Mouse (Mus musculus): Measurements from ENCODE around the gene Hs2st1. TPM values are rescaled to one million over a fixed set of nuclear protein-coding genes. Genes with fewer than 3 reads are reported as not detected.
A peak's percentile ranks its signal among the peaks of the same experiment; 100 is the strongest.

The Hs2st1 gene
- total and polyA plus RNA-seq, 2 experiments from 2014 or later: 11.1 to 38.8 TPM

DNA sequence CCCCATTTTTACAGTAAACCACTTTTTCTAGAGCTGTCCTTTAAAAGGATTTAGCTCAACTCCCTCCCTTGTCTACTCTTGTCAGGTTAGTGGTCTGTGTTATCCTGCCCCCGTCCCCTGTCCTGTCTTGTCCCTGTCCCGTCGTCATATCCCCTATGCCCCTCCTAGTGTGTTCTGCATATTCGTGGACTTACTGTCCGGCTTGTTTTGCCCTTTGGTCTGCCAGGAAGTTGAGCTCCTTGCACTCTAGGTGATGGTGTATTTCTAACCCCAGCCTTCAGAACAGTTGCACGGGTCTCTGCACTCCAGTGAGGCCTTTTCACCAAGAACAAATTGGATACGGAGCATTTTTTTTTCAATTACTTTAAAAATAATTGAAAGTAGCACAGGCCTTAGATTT is 10.3 kb upstream of the Hs2st1 start:
- Histone ChIP-seq H3K36me3 (ENCODE audit: insufficient read depth, low read length) (peaks cover 8% of the 10 kb centered on the region; the same call in 1 of the 2 replicates), H3K4me3 (ENCODE audit: low read length) (no peak overlapping the region), H3K27me3 (ENCODE audit: insufficient read depth, low read length) (no peaks in the 10 kb centered on the region), H3K9ac (replicated peaks; ENCODE audit: low read length) (no peak overlapping the region), H3K4me2 (ENCODE audit: low read depth, low read length) (no peak overlapping the region), H3K9me3 (ENCODE audit: low read length) (no peaks in the 10 kb centered on the region), H3K27ac (no peak overlapping the region), H3K4me1 (ENCODE audit: insufficient read depth, low read length) (no peaks in the 10 kb centered on the region)
- DNase-seq (ENCODE audit: low spot score) (no peak), ATAC-seq (no peak)
- no peak for TF ChIP-seq CTCF (IDR thresholded peaks at IDR 0.05; ENCODE audit: low read depth)
- 89% methylated on average over 7 of the region's 7 CpGs for WGBS

DNA sequence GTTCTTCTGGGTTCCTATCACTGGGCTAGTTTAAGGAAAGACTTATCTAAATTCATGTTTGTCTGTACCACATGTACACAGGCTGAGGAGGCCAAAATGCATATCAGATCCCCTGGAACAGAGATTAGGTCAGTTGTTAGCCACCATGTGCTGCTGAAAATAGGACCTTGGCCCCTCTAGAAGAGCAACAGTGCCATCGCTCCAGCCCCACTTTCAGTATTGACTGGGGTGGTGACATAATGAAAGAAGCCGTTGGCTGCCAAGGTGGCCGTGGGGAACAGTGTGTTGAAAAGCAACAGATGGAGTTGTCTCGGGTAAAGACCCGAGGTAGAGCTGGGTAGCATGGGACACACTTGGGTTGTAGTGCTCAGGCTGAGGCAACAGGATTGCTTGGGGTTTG is 9.8 kb upstream of the Hs2st1 start:
- no peak for TF ChIP-seq CTCF (IDR thresholded peaks at IDR 0.05; ENCODE audit: low read depth)
- Histone ChIP-seq H3K4me2 (ENCODE audit: low read depth, low read length) (no peak overlapping the region), H3K27me3 (ENCODE audit: insufficient read depth, low read length) (no peaks in the 10 kb centered on the region), H3K27ac (no peak overlapping the region), H3K9me3 (ENCODE audit: low read length) (no peaks in the 10 kb centered on the region), H3K4me3 (ENCODE audit: low read length) (no peak overlapping the region), H3K36me3 (ENCODE audit: insufficient read depth, low read length) (peaks cover 8% of the 10 kb centered on the region; the same call in 1 of the 2 replicates), H3K4me1 (ENCODE audit: insufficient read depth, low read length) (no peaks in the 10 kb centered on the region), H3K9ac (replicated peaks; ENCODE audit: low read length) (no peak overlapping the region)
- ATAC-seq: no peak
- no peak for DNase-seq (ENCODE audit: low spot score)
- WGBS: 63% methylated on average over 5 of the region's 5 CpGs

DNA sequence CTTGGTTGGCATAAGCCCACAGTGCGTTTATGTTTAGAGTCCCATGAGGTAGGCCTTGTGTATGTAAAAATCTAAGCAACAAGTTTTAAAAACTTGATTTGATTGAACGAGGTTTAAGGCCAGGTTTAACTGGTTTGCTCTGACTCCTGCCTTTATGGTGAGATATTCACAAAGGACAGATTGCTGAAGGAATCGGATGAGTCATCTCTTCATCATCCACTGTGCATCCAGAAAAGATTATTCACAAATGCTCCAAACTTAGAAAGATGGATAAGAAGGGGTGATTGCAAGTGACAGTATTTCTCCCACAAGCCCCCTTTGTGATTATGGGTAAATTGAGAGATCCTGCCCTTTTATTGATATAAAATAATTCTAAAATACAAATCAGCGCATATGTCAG is 8.9 kb upstream of the Hs2st1 start:
- WGBS: 96% methylated on average over 4 of the region's 4 CpGs
- H3K4me1 ChIP-seq (ENCODE audit: insufficient read depth, low read length): no peaks in the 10 kb centered on the region
- no peak overlapping the region for H3K9ac ChIP-seq (replicated peaks; ENCODE audit: low read length)
- no peak for TF ChIP-seq CTCF (IDR thresholded peaks at IDR 0.05; ENCODE audit: low read depth)
- ATAC-seq (no peak), DNase-seq (ENCODE audit: low spot score) (no peak)
- no peak overlapping the region for H3K4me2 ChIP-seq (ENCODE audit: low read depth, low read length)
- H3K27me3 ChIP-seq (ENCODE audit: insufficient read depth, low read length): no peaks in the 10 kb centered on the region
- no peak overlapping the region for H3K27ac ChIP-seq
- peaks cover 8% of the 10 kb centered on the region; the same call in 1 of the 2 replicates for H3K36me3 ChIP-seq (ENCODE audit: insufficient read depth, low read length)
- H3K9me3 ChIP-seq (ENCODE audit: low read length): no peaks in the 10 kb centered on the region
- no peak overlapping the region for H3K4me3 ChIP-seq (ENCODE audit: low read length)

DNA sequence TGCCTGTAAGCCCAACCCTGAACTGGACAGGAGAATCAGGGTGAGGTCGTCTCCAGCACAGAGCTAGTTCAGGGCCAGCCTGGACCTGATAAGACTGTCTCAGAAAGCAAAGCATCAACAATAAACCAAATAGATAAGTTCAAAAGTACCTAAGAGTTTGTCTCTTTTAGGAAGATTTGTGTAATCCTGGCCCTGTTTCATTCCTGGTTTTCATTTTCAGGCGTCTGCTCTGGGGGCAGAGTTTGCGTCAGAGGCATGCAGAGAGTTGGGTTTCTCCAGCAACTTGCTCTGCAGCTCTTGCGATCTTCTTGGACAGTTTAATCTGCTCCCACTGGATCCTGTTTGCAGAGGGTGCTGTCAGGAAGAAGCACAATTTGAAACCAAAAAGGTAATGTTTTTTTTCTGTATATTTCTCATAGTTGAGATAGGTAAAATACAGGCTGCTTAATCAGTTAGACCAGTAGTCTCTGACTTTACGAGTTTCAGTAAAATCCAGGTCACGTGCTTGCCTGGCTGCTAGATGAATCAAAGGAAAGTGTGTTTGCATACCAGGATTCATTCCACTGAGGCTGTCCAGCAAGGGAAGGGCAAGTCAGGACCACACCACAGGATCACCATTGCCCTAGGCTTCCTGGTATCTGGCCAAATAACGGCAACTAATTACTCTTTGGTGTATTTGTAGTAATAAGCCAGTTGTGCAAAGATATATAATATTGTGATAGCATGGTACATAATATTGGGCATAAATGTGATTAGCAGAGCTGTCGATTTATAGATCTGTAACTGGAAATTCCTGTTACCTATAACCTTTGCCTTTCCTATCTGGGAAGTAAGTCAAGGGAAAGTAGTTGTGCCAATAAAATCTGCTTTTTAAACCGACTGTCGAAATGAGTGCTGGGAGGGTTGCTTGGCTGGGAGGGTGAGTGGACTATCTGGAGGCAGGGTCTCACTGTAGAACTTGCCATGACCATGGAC is 7.7 kb upstream of the Hs2st1 start:
- WGBS: 87% methylated on average over 10 of the region's 10 CpGs
- H3K9ac ChIP-seq (replicated peaks; ENCODE audit: low read length): no peak overlapping the region
- H3K9me3 ChIP-seq (ENCODE audit: low read length): no peaks in the 10 kb centered on the region
- DNase-seq (ENCODE audit: low spot score): no peak
- peaks cover 3% of the 10 kb centered on the region; the same call in 1 of the 2 replicates for H3K4me1 ChIP-seq (ENCODE audit: insufficient read depth, low read length)
- no peak overlapping the region for H3K4me3 ChIP-seq (ENCODE audit: low read length)
- no peaks in the 10 kb centered on the region for H3K27me3 ChIP-seq (ENCODE audit: insufficient read depth, low read length)
- H3K27ac ChIP-seq: no peak overlapping the region
- no peak overlapping the region for H3K4me2 ChIP-seq (ENCODE audit: low read depth, low read length)
- H3K36me3 ChIP-seq (ENCODE audit: insufficient read depth, low read length): peaks cover 12% of the 10 kb centered on the region; the same call in 1 of the 2 replicates
- no peak for TF ChIP-seq CTCF (IDR thresholded peaks at IDR 0.05; ENCODE audit: low read depth)
- no peak for ATAC-seq

DNA sequence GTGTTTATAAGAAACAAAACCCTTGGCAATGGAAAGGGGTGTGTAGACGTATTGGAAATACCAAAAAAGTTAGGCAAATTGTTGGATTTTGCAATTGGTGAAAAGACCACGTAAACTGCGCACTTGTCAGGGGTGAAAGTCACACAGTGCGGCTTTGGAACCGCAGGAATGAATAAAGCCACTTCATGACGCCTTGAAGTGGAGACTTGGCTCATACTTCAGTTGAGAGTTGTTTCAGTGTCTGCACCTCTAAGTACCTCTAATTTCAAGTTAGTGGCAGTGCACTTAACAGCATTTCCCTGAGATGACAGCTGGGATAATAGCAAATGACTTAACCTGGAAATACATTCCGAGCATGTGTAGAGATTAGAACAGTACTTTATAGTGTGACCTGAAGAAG is 4.3 kb upstream of the Hs2st1 start:
- Histone ChIP-seq H3K9me3 (ENCODE audit: low read length) (no peaks in the 10 kb centered on the region), H3K36me3 (ENCODE audit: insufficient read depth, low read length) (peaks cover 12% of the 10 kb centered on the region; the same call in 1 of the 2 replicates), H3K4me3 (ENCODE audit: low read length) (no peak overlapping the region), H3K27ac (no peak overlapping the region), H3K9ac (replicated peaks; ENCODE audit: low read length) (no peak overlapping the region), H3K4me2 (ENCODE audit: low read depth, low read length) (no peak overlapping the region), H3K27me3 (ENCODE audit: insufficient read depth, low read length) (no peaks in the 10 kb centered on the region), H3K4me1 (ENCODE audit: insufficient read depth, low read length) (peaks cover 11% of the 10 kb centered on the region)
- DNase-seq (ENCODE audit: low spot score) (no peak), ATAC-seq (no peak)
- no peak for TF ChIP-seq CTCF (IDR thresholded peaks at IDR 0.05; ENCODE audit: low read depth)
- 89% methylated on average over 7 of the region's 7 CpGs for WGBS

DNA sequence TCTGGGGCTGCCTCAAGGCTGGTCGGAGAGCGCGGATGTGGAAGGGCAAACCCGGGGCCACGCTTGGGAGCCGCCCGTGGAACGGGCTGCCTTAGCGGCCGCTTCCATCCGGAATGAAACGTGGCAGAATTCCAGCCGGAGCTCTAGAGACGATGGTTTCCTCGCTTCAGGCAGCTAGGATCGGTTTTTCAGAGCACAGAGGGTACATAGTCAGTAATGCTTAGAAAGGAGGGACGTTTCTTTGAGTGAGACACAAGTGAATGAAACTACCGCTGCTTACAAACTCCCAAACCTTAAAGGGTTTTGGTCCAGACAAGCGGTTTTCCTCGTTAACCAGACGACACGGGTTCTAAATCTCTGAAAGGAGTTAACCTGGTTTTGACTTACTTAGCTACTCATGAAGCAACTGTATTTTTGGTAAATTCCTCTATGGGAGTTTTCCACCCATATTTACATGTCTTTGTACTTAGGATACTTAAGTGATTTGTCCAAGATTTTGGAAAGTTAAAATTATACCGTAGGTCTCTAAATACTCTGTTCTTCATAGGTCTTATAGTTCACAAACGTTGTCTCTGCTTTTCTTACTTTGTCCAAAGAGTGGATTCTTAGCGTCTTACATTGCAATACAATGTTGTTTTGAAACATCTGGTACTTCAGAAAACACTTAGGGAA is 971 bp upstream of the Hs2st1 start:
- peak overlapping the region; percentile 87 for H3K4me3 ChIP-seq (ENCODE audit: low read length)
- no peaks in the 10 kb centered on the region for H3K9me3 ChIP-seq (ENCODE audit: low read length)
- H3K4me2 ChIP-seq (ENCODE audit: low read depth, low read length): peak overlapping the region; percentile 63
- no peak for TF ChIP-seq CTCF (IDR thresholded peaks at IDR 0.05; ENCODE audit: low read depth)
- peaks cover 17% of the 10 kb centered on the region for H3K4me1 ChIP-seq (ENCODE audit: insufficient read depth, low read length)
- H3K36me3 ChIP-seq (ENCODE audit: insufficient read depth, low read length): peaks cover 4% of the 10 kb centered on the region; the same call in 1 of the 2 replicates
- peak; percentile 86 for DNase-seq (ENCODE audit: low spot score)
- no peak for ATAC-seq
- H3K9ac ChIP-seq (replicated peaks; ENCODE audit: low read length): peak overlapping the region; percentile 91
- H3K27ac ChIP-seq: peak overlapping the region; percentile 99
- H3K27me3 ChIP-seq (ENCODE audit: insufficient read depth, low read length): no peaks in the 10 kb centered on the region
- WGBS: 1% methylated on average over 25 of the region's 25 CpGs

All from hindbrain, postnatal 0 days (tissue).